Mouse (Mus musculus): ENCODE data around the gene Fez1. TPM values are rescaled to one million over a fixed set of nuclear protein-coding genes. Genes with fewer than 3 reads are reported as not detected.
A peak's percentile ranks its signal among the peaks of the same experiment; 100 is the strongest.

The Fez1 gene
- total RNA-seq (2017) = 1.1 TPM in 1 of 2 replicates, not detected in the other

DNA sequence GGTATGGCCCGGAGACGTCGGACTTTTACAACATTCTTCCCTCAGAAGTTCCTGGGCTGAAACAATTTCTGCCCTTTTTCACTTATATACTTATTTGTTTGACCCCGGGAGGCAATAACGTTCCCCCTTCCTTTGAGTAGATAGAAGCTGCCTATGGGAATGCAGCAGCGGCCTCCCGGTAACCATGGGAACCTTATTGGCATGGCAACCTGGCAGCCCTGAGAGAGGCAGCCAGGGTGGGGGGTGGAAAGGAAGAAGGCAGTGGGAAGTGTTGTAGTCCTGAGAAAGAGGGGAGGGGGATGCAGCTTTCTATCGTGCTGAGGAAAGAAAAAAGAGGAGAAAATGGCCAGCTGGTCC lies at the start of gene Fez1:
Gene Fez1, plus strand, starts transcription at position 221 of the 357 bp plus-strand sequence.
- ATAC-seq (replicated peaks in 1 of 2; ENCODE audit: insufficient read depth in 1 of 2, low FRiP score in 2 of 2, low TSS enrichment in 1 of 2, low read depth in 1 of 2, poor library complexity in 2 of 2, severe bottlenecking in 2 of 2) = no peak

DNA sequence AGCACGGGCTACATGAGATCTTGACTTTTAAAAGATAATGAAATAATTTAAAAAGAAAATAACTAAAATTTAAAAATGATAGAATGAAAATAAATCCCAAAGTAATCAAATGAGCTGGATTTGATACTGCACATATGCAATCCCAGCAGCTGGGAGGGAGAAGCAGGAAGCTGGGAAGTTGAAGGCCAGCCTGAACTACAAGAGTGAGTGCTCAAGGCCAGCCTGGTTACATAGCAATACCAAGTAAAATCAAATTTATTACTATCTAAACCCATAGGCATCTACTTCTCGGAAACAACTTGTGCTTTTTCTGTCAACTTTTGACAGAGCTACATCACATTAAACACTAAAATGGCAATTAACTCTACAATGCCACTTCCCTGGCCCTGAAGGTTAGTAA lies 37.7 kb upstream of the Fez1 start:
- no peak for ATAC-seq (replicated peaks in 1 of 2; ENCODE audit: insufficient read depth in 1 of 2, low FRiP score in 2 of 2, low TSS enrichment in 1 of 2, low read depth in 1 of 2, poor library complexity in 2 of 2, severe bottlenecking in 2 of 2)

DNA sequence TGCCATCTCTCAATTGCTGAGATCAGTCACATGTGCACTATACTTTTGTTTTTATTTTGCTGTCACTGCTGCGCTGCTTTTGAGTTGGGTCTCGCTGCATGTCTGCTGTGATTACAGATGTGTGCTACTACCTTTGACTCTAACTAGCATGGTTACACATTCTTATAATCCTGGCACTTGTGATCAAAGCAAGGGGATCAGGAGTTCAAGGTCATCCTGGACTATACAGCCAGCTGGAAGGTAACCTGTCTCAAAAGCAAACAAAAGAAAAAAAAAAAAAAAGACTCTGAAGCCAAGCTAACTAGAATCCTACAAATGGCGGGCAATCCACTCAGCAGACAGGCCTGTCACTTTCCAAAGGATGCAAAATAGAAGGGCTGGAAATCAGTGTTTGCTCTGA lies 29.5 kb upstream of the Fez1 start:
- ATAC-seq (replicated peaks in 1 of 2; ENCODE audit: insufficient read depth in 1 of 2, low FRiP score in 2 of 2, low TSS enrichment in 1 of 2, low read depth in 1 of 2, poor library complexity in 2 of 2, severe bottlenecking in 2 of 2) = no peak

DNA sequence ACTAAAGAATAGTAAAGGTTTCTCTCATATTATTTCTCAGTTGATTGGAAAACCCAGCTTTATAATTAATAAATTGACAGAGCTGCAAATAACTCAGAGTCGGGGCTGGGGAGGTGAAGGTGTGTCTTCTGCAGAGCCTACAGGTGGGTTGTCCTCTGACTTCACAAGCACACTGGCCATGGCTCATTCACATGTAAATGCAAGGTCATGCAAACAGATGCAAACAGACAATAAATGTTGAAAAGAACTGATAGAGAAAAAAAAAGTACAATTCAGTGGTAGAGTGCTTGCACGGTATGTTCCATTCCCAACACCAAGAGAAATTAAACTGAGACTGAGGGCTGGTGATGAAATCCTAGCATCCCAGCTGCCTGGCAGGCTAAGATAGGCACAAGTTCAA lies 27.2 kb upstream of the Fez1 start:
- no peak for ATAC-seq (replicated peaks in 1 of 2; ENCODE audit: insufficient read depth in 1 of 2, low FRiP score in 2 of 2, low TSS enrichment in 1 of 2, low read depth in 1 of 2, poor library complexity in 2 of 2, severe bottlenecking in 2 of 2)

GRCm38 (mm10) chr9:36795556-36795955 lies 26.1 kb upstream of the Fez1 start:
- ATAC-seq (replicated peaks in 1 of 2; ENCODE audit: insufficient read depth in 1 of 2, low FRiP score in 2 of 2, low TSS enrichment in 1 of 2, low read depth in 1 of 2, poor library complexity in 2 of 2, severe bottlenecking in 2 of 2) = no peak

- no peak for ATAC-seq (replicated peaks in 1 of 2; ENCODE audit: insufficient read depth in 1 of 2, low FRiP score in 2 of 2, low TSS enrichment in 1 of 2, low read depth in 1 of 2, poor library complexity in 2 of 2, severe bottlenecking in 2 of 2)
These were observed 25.4 kb upstream of the Fez1 start for GRCm38 (mm10) chr9:36796224-36796623.

- peak; percentile 86 to 93 for ATAC-seq (replicated peaks in 1 of 2; ENCODE audit: insufficient read depth in 1 of 2, low FRiP score in 2 of 2, low TSS enrichment in 1 of 2, low read depth in 1 of 2, poor library complexity in 2 of 2, severe bottlenecking in 2 of 2)
These were observed 24.7 kb upstream of the Fez1 start, which contains the start of gene Ei24 for GRCm38 (mm10) chr9:36796781-36797555. Gene Ei24 (minus strand): TSS chr9:36797393.

- ATAC-seq (replicated peaks in 1 of 2; ENCODE audit: insufficient read depth in 1 of 2, low FRiP score in 2 of 2, low TSS enrichment in 1 of 2, low read depth in 1 of 2, poor library complexity in 2 of 2, severe bottlenecking in 2 of 2) = no peak
These were observed 19.7 kb upstream of the Fez1 start for GRCm38 (mm10) chr9:36801961-36802360.

DNA sequence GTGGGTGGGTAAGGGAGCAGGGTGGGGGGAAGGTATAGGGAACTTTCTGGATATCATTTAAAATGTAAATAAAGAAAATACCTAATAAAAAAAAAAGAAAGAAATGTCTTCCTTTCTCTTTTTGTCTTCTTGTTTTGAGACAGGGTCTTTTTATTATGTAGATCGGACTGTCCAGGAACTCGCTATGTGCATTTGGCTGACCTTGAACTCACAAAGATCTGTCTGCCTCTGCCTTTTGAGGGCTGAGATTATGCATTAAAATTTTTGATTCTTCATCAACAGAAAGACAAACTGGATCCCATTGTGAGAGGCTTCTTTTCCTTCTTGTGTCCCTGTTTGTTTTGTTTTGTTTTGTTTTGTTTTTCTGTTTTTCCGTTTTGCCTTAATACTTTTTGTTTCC lies 18.7 kb upstream of the Fez1 start:
- no peak for ATAC-seq (replicated peaks in 1 of 2; ENCODE audit: insufficient read depth in 1 of 2, low FRiP score in 2 of 2, low TSS enrichment in 1 of 2, low read depth in 1 of 2, poor library complexity in 2 of 2, severe bottlenecking in 2 of 2)

- no peak for ATAC-seq (replicated peaks in 1 of 2; ENCODE audit: insufficient read depth in 1 of 2, low FRiP score in 2 of 2, low TSS enrichment in 1 of 2, low read depth in 1 of 2, poor library complexity in 2 of 2, severe bottlenecking in 2 of 2)
These were observed 18.3 kb upstream of the Fez1 start for GRCm38 (mm10) chr9:36803386-36803785.

GRCm38 (mm10) chr9:36803926-36804325 lies 17.7 kb upstream of the Fez1 start:
- no peak for ATAC-seq (replicated peaks in 1 of 2; ENCODE audit: insufficient read depth in 1 of 2, low FRiP score in 2 of 2, low TSS enrichment in 1 of 2, low read depth in 1 of 2, poor library complexity in 2 of 2, severe bottlenecking in 2 of 2)

GRCm38 (mm10) chr9:36805256-36805975 lies 16.2 kb upstream of the Fez1 start:
- ATAC-seq (replicated peaks in 1 of 2; ENCODE audit: insufficient read depth in 1 of 2, low FRiP score in 2 of 2, low TSS enrichment in 1 of 2, low read depth in 1 of 2, poor library complexity in 2 of 2, severe bottlenecking in 2 of 2) = no peak

- ATAC-seq (replicated peaks in 1 of 2; ENCODE audit: insufficient read depth in 1 of 2, low FRiP score in 2 of 2, low TSS enrichment in 1 of 2, low read depth in 1 of 2, poor library complexity in 2 of 2, severe bottlenecking in 2 of 2) = no peak
These were observed 13.4 kb upstream of the Fez1 start for GRCm38 (mm10) chr9:36808126-36808785.

- no peak for ATAC-seq (replicated peaks in 1 of 2; ENCODE audit: insufficient read depth in 1 of 2, low FRiP score in 2 of 2, low TSS enrichment in 1 of 2, low read depth in 1 of 2, poor library complexity in 2 of 2, severe bottlenecking in 2 of 2)
These were observed 7.2 kb upstream of the Fez1 start for GRCm38 (mm10) chr9:36814486-36814885.

GRCm38 (mm10) chr9:36818905-36819304 lies 2.8 kb upstream of the Fez1 start:
- ATAC-seq (replicated peaks in 1 of 2; ENCODE audit: insufficient read depth in 1 of 2, low FRiP score in 2 of 2, low TSS enrichment in 1 of 2, low read depth in 1 of 2, poor library complexity in 2 of 2, severe bottlenecking in 2 of 2) = no peak

DNA sequence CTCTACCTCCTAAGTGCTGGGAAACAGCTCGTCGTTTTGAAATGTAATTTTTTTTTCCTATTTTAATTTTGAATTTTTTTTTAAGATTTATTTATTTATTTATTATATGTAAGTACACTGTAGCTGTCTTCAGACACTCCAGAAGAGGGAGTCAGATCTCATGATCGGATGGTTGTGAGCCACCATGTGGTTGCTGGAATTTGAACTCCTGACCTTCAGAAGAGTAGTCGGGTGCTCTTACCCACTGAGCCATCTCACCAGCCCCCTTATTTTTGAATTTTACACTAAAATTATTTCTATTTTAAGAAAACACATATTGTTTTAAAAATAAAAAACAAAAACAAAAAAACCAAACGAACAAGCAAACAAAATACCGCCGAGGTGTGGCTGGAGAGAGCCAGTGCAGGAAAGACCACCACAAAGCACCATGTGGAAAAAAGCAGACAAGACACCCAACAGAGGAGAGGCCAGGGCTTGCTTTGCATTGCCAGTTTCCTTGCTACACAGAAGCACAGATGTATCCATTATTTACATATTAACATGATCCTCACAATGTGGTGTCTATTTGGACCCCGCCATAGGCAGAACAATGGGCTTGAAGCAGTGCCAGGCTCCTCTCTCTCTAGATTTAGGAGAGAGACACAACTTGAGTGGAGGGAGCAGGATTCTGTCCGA lies 558 bp upstream of the Fez1 start:
- no peak for ATAC-seq (replicated peaks in 1 of 2; ENCODE audit: insufficient read depth in 1 of 2, low FRiP score in 2 of 2, low TSS enrichment in 1 of 2, low read depth in 1 of 2, poor library complexity in 2 of 2, severe bottlenecking in 2 of 2)

DNA sequence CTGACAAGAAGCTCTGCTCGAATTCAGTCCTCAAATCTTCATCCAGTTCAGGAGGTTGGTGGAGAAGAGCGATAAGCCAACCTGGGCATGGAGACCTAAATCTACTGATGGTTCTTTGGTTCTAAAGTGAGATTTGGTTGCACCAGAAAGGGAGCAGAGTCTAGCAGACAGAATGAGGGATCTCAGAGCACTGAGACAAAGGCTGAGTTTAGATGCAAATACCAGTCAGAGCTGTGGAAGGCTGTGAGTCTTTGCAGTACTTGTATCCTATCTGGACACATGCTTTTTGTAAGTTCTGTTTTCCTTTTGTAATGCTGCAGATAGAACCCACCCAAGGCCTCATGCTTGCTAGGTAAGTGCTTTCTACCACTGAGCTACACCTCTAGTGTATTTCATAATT lies 360 bp downstream of the Fez1 start:
- ATAC-seq (replicated peaks in 1 of 2; ENCODE audit: insufficient read depth in 1 of 2, low FRiP score in 2 of 2, low TSS enrichment in 1 of 2, low read depth in 1 of 2, poor library complexity in 2 of 2, severe bottlenecking in 2 of 2) = no peak
